Comparison of ENCODE assay signal across 35 mouse cellular contexts in genomic region chr15:84738246-84738645, GRCm38 (mm10). TPM values are rescaled to one million over a fixed set of nuclear protein-coding genes. Genes with fewer than 3 reads are reported as not detected.
"Had no signal": no experiment of that assay in that cellular context is flagged by ENCODE, and none has a peak within 500 bp of the region (broad histone marks: within the 10 kb centered on the region; RNA-seq: fewer than 3 reads in every experiment).

No protein-coding gene starts in this region.

- DNase-seq: left cerebral cortex, postnatal 4 days; liver; liver, embryonic 13.5 days; liver, postnatal 0 days; lung, adult 18-20 months; lung, adult 2 months; lung, embryonic 14.5 days; lung, postnatal 10 days; lung, postnatal 14 days; lung, postnatal 36 days; lung, postnatal 4 days had no signal

- H3K4me2 ChIP-seq: limb, embryonic 12.5 days; limb, embryonic 13.5 days; limb, embryonic 15.5 days; liver, embryonic 11.5 days; liver, embryonic 12.5 days; liver, embryonic 13.5 days; liver, embryonic 15.5 days; lung, embryonic 14.5 days; lung, embryonic 15.5 days; midbrain, embryonic 12.5 days; midbrain, embryonic 13.5 days; midbrain, embryonic 15.5 days; neural tube, embryonic 12.5 days; neural tube, embryonic 13.5 days had no signal

- H3K4me3 ChIP-seq: limb, embryonic 10.5 days; limb, embryonic 12.5 days; limb, embryonic 13.5 days; limb, embryonic 15.5 days; liver, embryonic 12.5 days; liver, embryonic 13.5 days; liver, embryonic 15.5 days; lung, embryonic 15.5 days; megakaryocyte, embryonic 14.5 days; midbrain, embryonic 12.5 days; midbrain, embryonic 13.5 days; midbrain, embryonic 15.5 days; myocyte; neural tube, embryonic 12.5 days; neural tube, embryonic 13.5 days had no signal

- H3K27me3 ChIP-seq: limb, embryonic 12.5 days; limb, embryonic 13.5 days; limb, embryonic 15.5 days; liver, embryonic 12.5 days; liver, embryonic 13.5 days; liver, embryonic 15.5 days; lung, embryonic 15.5 days; midbrain, embryonic 12.5 days; midbrain, embryonic 13.5 days; midbrain, embryonic 15.5 days; neural tube, embryonic 12.5 days; neural tube, embryonic 13.5 days had no signal

- H3K27ac ChIP-seq: limb, embryonic 10.5 days; limb, embryonic 12.5 days; limb, embryonic 13.5 days; limb, embryonic 15.5 days; liver, embryonic 12.5 days; liver, embryonic 13.5 days; liver, embryonic 14.5 days; liver, embryonic 15.5 days; lung, embryonic 15.5 days; macrophage; midbrain, embryonic 12.5 days; midbrain, embryonic 13.5 days; midbrain, embryonic 15.5 days; neural tube, embryonic 12.5 days; neural tube, embryonic 13.5 days had no signal

- H3K9me3 ChIP-seq: limb, embryonic 10.5 days; limb, embryonic 13.5 days; limb, embryonic 15.5 days; liver, embryonic 12.5 days; liver, embryonic 13.5 days; liver, embryonic 15.5 days; lung, embryonic 15.5 days; megakaryocyte, embryonic 14.5 days; midbrain, embryonic 12.5 days; midbrain, embryonic 13.5 days; midbrain, embryonic 15.5 days; neural tube, embryonic 12.5 days; neural tube, embryonic 13.5 days had no signal

- ATAC-seq: liver, embryonic 12.5 days; liver, postnatal 0 days; lung, postnatal 0 days; midbrain, embryonic 13.5 days; midbrain, embryonic 15.5 days; midbrain, embryonic 16.5 days had no signal

- H3K4me1 ChIP-seq: liver, embryonic 12.5 days; liver, embryonic 15.5 days; lung, embryonic 15.5 days; megakaryocyte, embryonic 14.5 days had no signal

- H3K36me3 ChIP-seq: limb, embryonic 10.5 days; limb, embryonic 12.5 days; limb, embryonic 13.5 days; limb, embryonic 15.5 days; liver, embryonic 12.5 days; liver, embryonic 13.5 days; liver, embryonic 15.5 days; lung, embryonic 15.5 days; midbrain, embryonic 12.5 days; midbrain, embryonic 13.5 days; midbrain, embryonic 15.5 days; neural tube, embryonic 12.5 days; neural tube, embryonic 13.5 days had no signal

- H3K9ac ChIP-seq: limb, embryonic 12.5 days; limb, embryonic 13.5 days; limb, embryonic 15.5 days; liver, embryonic 12.5 days; liver, embryonic 13.5 days; liver, embryonic 14.5 days; liver, embryonic 15.5 days; liver, postnatal 0 days; lung, embryonic 14.5 days; lung, embryonic 15.5 days; midbrain, embryonic 12.5 days; midbrain, embryonic 13.5 days; midbrain, embryonic 15.5 days; neural tube, embryonic 12.5 days; neural tube, embryonic 13.5 days had no signal

RNA-seq across cellular contexts. Expression of gene Arhgap8, which starts 18.4 kb away (rescaled TPM):
- total RNA-seq: liver, adult 2 months; megakaryocyte progenitor cell, adult 5-6 weeks; megakaryocyte, adult 5-6 weeks; megakaryocyte-erythroid progenitor cell, adult 5-6 weeks; monocyte, adult 5-6 weeks had no signal
- polyA plus RNA-seq: macrophage, myocyte had no signal
